Mouse (Mus musculus): ENCODE results near the gene Zfp655. TPM values are rescaled to one million over a fixed set of nuclear protein-coding genes. Genes with fewer than 3 reads are reported as not detected.
A peak's percentile ranks its signal among the peaks of the same experiment; 100 is the strongest.
"Not testable (repeated sequence)": the region's sequence is repeated elsewhere in the genome, so short reads cannot be mapped to it uniquely, and the experiment has no call there.

The Zfp655 gene
- polyA plus RNA-seq, 1 experiment: 8.6 TPM

DNA sequence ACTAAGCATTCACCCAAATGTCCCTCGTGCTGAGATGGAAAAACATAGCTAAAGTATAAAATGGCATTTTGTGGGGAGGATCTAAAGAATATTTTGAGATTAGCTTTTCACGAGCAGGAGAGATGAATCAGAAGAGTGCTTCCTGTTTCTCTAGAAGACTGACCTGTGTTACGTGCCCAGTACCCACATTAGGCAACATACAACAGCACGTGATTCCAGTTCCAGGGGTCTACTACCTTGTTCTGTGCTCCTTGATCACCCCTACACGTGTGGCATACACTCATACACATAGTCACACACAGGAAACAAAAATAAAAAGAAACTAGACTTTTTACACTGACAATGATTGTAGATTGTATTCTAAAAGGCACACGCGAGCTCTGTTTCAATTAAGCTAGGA, 31.1 kb upstream of the Zfp655 start:
- TF ChIP-seq POLR2A (IDR thresholded peaks at IDR 0.05; ENCODE audit: low read depth, low read length) (no peak), CTCF (IDR thresholded peaks at IDR 0.05; ENCODE audit: extremely low read depth, insufficient read length, insufficient replicate concordance, low read depth, low read length) (no peak)
- H3K27ac ChIP-seq (ENCODE audit: insufficient read depth, low read depth, low read length): peak overlapping the region; percentile 64
- H3K4me3 ChIP-seq (ENCODE audit: low read depth, low read length): no peak overlapping the region
- WGBS: 54% methylated on average over 7 of the region's 7 CpGs
- peaks cover 2% of the 10 kb centered on the region for H3K4me1 ChIP-seq (ENCODE audit: control insufficient read depth, insufficient read depth, insufficient read length, low read length)
- H3K27me3 ChIP-seq (ENCODE audit: control insufficient read depth, insufficient read depth, low read length): no peaks in the 10 kb centered on the region
- H3K36me3 ChIP-seq (ENCODE audit: control insufficient read depth, insufficient read depth, low read length): peaks cover 15% of the 10 kb centered on the region

DNA sequence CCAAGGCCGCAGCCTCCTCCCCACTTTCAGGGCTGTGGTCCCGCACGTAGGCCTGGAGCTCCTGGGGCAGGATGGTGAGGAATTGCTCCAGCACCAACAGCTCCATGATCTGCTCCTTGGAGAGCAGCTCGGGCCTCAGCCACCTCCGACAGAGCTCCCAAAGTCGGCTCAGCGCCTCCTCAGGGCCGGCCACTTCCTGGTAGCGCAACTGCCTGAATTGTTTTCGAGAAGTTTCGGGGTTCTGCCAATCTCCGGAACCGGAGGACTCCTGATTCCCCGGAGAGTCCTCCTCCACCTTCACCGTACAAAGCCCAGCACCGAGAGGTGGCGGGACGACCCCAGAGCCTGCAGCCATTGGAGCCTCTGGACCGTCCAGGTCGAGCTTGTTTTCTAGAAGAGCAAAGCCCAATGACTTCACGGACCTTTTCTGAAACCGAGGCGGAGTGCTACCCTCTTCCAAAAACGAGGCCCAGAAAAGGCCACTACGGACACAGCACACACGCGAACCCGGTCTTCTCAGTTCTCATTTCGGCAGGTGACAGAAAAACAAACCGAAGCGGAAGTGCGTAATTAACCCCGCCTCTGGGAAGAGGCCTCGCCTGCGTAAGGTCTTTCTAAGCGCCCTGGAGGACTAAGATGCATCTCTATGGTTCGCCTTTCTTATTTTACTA, 30.1 kb upstream of the Zfp655 start, which contains the start of gene Zkscan14:
TSS of gene Zkscan14 (minus strand) at position 548 of the 671 bp plus-strand sequence.
- Histone ChIP-seq H3K4me1 (ENCODE audit: control insufficient read depth, insufficient read depth, insufficient read length, low read length) (peaks cover 7% of the 10 kb centered on the region), H3K4me3 (ENCODE audit: low read depth, low read length) (peak within 1 kb of the TSS; percentile 84), H3K36me3 (ENCODE audit: control insufficient read depth, insufficient read depth, low read length) (peaks cover 8% of the 10 kb centered on the region; the same call in 1 of the 2 replicates), H3K27me3 (ENCODE audit: control insufficient read depth, insufficient read depth, low read length) (no peaks in the 10 kb centered on the region), H3K27ac (ENCODE audit: insufficient read depth, low read depth, low read length) (peak within 1 kb of the TSS; percentile 74)
- under 1% methylated on average over 37 of the region's 37 CpGs for WGBS
- TF ChIP-seq CTCF (IDR thresholded peaks at IDR 0.05; ENCODE audit: extremely low read depth, insufficient read length, insufficient replicate concordance, low read depth, low read length) (no peak), POLR2A (IDR thresholded peaks at IDR 0.05; ENCODE audit: low read depth, low read length) (peak; percentile 64; the same call in 1 of the 2 replicates)

DNA sequence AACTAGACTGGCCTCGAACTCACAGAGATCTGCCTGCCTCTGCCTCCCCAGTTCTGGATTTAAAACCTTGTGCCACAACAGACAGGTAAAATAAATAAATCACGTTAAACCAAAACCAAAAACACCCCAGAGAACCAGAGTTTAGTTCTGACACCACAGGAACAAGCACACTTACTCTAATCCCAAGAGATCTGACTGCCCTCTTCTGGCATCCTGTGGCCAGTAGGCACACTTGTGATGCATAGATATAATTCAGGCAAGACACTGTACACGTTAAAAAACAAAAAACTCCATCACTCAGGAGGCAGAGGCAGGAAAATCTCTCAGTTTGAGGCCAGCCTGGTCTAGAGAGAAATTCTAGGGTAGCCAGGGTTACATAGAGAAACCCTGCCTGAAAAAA, 29.1 kb upstream of the Zfp655 start:
- 43% methylated on average over 3 of the region's 3 CpGs for WGBS
- H3K27me3 ChIP-seq (ENCODE audit: control insufficient read depth, insufficient read depth, low read length): no peaks in the 10 kb centered on the region
- peaks cover 7% of the 10 kb centered on the region for H3K4me1 ChIP-seq (ENCODE audit: control insufficient read depth, insufficient read depth, insufficient read length, low read length)

DNA sequence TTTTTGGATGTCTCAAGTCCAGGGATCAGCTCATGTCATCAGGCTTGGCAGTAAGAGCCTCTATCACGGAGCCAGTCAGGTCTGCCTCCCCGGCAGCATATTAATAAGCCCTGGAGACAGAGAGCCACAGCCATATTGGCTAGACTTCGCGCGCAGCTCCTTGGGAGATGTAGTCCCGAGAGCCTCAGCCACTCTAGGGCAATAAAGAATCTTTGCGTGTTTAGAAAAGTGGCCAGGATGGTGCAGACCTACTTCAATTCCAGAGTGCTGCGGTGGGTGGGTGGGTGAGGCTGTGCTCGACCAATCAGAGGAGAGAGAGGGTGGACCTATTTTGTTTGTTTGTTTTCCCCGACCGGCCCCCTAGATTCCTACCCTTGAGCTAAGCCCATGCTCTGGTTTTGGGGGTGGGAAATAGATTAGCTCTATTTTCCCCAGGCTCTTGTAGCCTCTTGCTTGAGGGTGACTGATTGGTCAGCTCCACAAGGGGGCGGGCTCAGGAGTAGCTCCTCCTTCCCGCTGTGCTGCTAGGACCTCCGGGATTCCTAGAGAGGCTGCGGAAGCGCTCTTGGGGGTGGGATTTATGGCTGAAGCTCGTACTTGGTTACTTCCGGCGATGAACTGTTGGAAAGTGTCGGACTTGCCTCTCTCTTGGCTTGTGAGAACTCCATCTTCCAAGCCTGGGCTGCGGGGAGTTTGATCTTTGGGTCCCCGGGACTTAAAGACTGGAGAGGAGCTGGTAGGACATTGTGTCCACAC, 27.4 kb upstream of the Zfp655 start, which contains the start of gene Zkscan5:
TSS of gene Zkscan5 (plus strand) at position 627 of the 756 bp plus-strand sequence.
- WGBS: 2% methylated on average over 22 of the region's 22 CpGs
- TF ChIP-seq CTCF (IDR thresholded peaks at IDR 0.05; ENCODE audit: extremely low read depth, insufficient read length, insufficient replicate concordance, low read depth, low read length) (no peak), POLR2A (IDR thresholded peaks at IDR 0.05; ENCODE audit: low read depth, low read length) (peak; percentile 65)
- H3K4me3 ChIP-seq (ENCODE audit: low read depth, low read length): peak within 1 kb of the TSS; percentile 74

More for the DNA sequence above, 29.1 kb upstream of the Zfp655 start:
- TF ChIP-seq CTCF (IDR thresholded peaks at IDR 0.05; ENCODE audit: extremely low read depth, insufficient read length, insufficient replicate concordance, low read depth, low read length): no peak
- no peak for TF ChIP-seq POLR2A (IDR thresholded peaks at IDR 0.05; ENCODE audit: low read depth, low read length)
- no peak overlapping the region for H3K4me3 ChIP-seq (ENCODE audit: low read depth, low read length)
- no peak overlapping the region for H3K27ac ChIP-seq (ENCODE audit: insufficient read depth, low read depth, low read length)
- peaks cover 8% of the 10 kb centered on the region for H3K36me3 ChIP-seq (ENCODE audit: control insufficient read depth, insufficient read depth, low read length)

DNA sequence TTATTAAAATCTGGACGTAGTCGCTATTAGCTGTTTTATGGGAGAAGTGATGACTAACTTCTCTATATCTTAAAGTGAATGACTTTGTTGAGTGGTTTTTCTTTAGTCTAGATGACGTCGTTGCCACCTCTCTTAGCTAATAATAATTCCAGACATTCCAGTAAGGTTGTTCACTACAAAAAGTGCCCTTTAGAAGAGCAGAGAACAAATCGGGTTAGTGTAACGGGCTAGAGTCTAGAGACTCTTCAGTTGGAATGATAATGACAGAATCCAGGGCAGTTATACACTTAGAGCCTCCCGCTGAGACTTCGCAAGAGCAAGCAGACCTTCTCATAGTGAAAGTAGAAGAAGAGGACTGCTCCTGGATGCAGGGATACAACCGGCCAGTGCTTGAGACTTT, 26.5 kb upstream of the Zfp655 start:
- peaks cover 5% of the 10 kb centered on the region for H3K36me3 ChIP-seq (ENCODE audit: control insufficient read depth, insufficient read depth, low read length)
- H3K27ac ChIP-seq (ENCODE audit: insufficient read depth, low read depth, low read length): no peak overlapping the region
- H3K4me1 ChIP-seq (ENCODE audit: control insufficient read depth, insufficient read depth, insufficient read length, low read length): peaks cover 7% of the 10 kb centered on the region
- peak overlapping the region; percentile 47 for H3K4me3 ChIP-seq (ENCODE audit: low read depth, low read length)
- H3K27me3 ChIP-seq (ENCODE audit: control insufficient read depth, insufficient read depth, low read length): no peaks in the 10 kb centered on the region
- no peak for TF ChIP-seq POLR2A (IDR thresholded peaks at IDR 0.05; ENCODE audit: low read depth, low read length)
- no peak for TF ChIP-seq CTCF (IDR thresholded peaks at IDR 0.05; ENCODE audit: extremely low read depth, insufficient read length, insufficient replicate concordance, low read depth, low read length)
- 5% methylated on average over 9 of the region's 9 CpGs for WGBS

More for the DNA sequence above, 27.4 kb upstream of the Zfp655 start, which contains the start of gene Zkscan5:
- Histone ChIP-seq H3K27ac (ENCODE audit: insufficient read depth, low read depth, low read length) (peak within 1 kb of the TSS; percentile 67), H3K27me3 (ENCODE audit: control insufficient read depth, insufficient read depth, low read length) (no peaks in the 10 kb centered on the region), H3K4me1 (ENCODE audit: control insufficient read depth, insufficient read depth, insufficient read length, low read length) (peaks cover 7% of the 10 kb centered on the region), H3K36me3 (ENCODE audit: control insufficient read depth, insufficient read depth, low read length) (peaks cover 5% of the 10 kb centered on the region)

DNA sequence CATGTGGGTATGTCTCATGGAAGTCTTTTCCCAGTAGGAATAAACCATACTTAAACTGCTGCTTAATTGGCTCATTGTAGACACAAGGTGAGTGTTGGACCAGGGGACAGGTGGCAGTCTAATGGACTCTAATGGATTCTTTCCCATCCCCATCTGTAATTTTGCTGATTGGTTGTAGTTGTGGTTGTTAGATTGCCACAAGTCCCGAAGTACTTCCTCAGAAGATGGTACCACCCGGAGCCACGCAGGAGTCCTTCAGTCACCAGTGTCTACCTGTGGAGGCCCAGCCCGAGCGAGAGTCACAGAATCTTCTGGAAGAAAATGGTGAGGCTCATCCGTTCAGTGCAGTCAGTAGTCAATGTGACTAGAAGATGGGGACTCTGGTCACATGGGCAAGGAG, 24.1 kb upstream of the Zfp655 start:
- TF ChIP-seq CTCF (IDR thresholded peaks at IDR 0.05; ENCODE audit: extremely low read depth, insufficient read length, insufficient replicate concordance, low read depth, low read length) (no peak), POLR2A (IDR thresholded peaks at IDR 0.05; ENCODE audit: low read depth, low read length) (no peak)
- 96% methylated on average over 6 of the region's 6 CpGs for WGBS

DNA sequence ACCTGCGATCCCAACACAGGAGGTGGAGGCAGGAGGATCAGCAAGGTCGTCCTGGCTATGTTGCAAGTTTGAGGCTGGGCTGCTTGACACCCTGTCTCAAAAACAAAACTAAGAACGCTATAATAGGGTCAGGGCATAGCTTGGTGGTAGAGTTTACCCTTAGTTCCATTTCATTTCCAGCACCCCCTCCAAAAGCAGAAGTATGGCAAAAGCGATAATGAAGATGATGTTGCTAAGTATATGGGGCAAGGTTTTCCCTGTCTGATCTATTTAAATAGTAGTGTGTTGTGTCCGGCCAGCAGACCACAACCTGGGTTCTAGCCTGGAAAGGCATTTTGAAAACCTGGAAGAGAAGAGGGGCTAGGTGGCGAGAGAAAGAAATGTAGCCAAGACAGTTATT, 23.6 kb upstream of the Zfp655 start:
- Histone ChIP-seq H3K4me1 (ENCODE audit: control insufficient read depth, insufficient read depth, insufficient read length, low read length) (peaks cover 7% of the 10 kb centered on the region), H3K4me3 (ENCODE audit: low read depth, low read length) (no peak overlapping the region), H3K27me3 (ENCODE audit: control insufficient read depth, insufficient read depth, low read length) (no peaks in the 10 kb centered on the region), H3K36me3 (ENCODE audit: control insufficient read depth, insufficient read depth, low read length) (peaks cover 13% of the 10 kb centered on the region), H3K27ac (ENCODE audit: insufficient read depth, low read depth, low read length) (no peak overlapping the region)
- 63% methylated on average over 6 of the region's 6 CpGs for WGBS
- TF ChIP-seq POLR2A (IDR thresholded peaks at IDR 0.05; ENCODE audit: low read depth, low read length): no peak
- TF ChIP-seq CTCF (IDR thresholded peaks at IDR 0.05; ENCODE audit: extremely low read depth, insufficient read length, insufficient replicate concordance, low read depth, low read length): no peak

More for the DNA sequence above, 24.1 kb upstream of the Zfp655 start:
- H3K27me3 ChIP-seq (ENCODE audit: control insufficient read depth, insufficient read depth, low read length): no peaks in the 10 kb centered on the region
- H3K27ac ChIP-seq (ENCODE audit: insufficient read depth, low read depth, low read length): no peak overlapping the region
- no peak overlapping the region for H3K4me3 ChIP-seq (ENCODE audit: low read depth, low read length)
- peaks cover 9% of the 10 kb centered on the region for H3K36me3 ChIP-seq (ENCODE audit: control insufficient read depth, insufficient read depth, low read length)
- H3K4me1 ChIP-seq (ENCODE audit: control insufficient read depth, insufficient read depth, insufficient read length, low read length): peaks cover 7% of the 10 kb centered on the region

DNA sequence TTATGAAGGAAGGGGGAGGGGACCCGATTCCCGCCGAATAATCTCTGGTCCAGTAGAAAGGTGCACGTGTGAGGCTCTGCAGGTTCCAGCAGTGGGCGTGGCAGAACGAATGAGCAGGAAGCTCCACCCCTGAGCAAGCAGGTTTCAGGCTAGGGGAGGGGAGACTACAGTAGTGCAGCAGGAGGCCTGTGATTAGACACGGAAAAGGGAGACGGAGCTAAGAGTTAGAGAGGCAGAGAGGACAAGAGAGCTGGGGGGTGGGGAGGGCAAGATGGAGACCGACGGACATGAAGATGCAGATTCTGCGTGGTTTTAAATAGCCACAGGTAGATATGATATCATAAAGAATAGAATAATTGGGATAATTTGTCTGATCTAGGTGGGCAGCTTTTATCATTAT, 23.1 kb upstream of the Zfp655 start:
- not testable (repeated sequence) for H3K27me3 ChIP-seq (ENCODE audit: control insufficient read depth, insufficient read depth, low read length); H3K27ac ChIP-seq (ENCODE audit: insufficient read depth, low read depth, low read length); H3K4me3 ChIP-seq (ENCODE audit: low read depth, low read length); H3K4me1 ChIP-seq (ENCODE audit: control insufficient read depth, insufficient read depth, insufficient read length, low read length)
- peaks cover 13% of the 10 kb centered on the region for H3K36me3 ChIP-seq (ENCODE audit: control insufficient read depth, insufficient read depth, low read length)
- 27% methylated on average over 11 of the region's 11 CpGs for WGBS

Data from small intestine, adult 2 months (tissue).